Mouse (Mus musculus): ENCODE measurements at regions not wholly inside any gene's neighbourhood (a gene's known extent, or its start where the extent isn't known, plus 50 kb on each side); places are given as distances from the start of the nearest gene placed in this dataset.

GRCm38 (mm10) chr7:95620079-95620478 is 551.0 kb upstream of the Tenm4 start:
- TF ChIP-seq POLR2A (IDR thresholded peaks at IDR 0.05; ENCODE audit: insufficient read depth, low read depth, low read length), result no peak
- TF ChIP-seq CTCF (IDR thresholded peaks at IDR 0.05), result no peak
